Mouse (Mus musculus): ENCODE results near the gene Irgm2. TPM values are rescaled to one million over a fixed set of nuclear protein-coding genes. Genes with fewer than 3 reads are reported as not detected.
"Not testable (repeated sequence)": the region's sequence is repeated elsewhere in the genome, so short reads cannot be mapped to it uniquely, and the experiment has no call there.

Irgm2 gene
- 0.42 and 0.54 TPM in 2 replicates for total RNA-seq (2012; rRNA removed)

DNA sequence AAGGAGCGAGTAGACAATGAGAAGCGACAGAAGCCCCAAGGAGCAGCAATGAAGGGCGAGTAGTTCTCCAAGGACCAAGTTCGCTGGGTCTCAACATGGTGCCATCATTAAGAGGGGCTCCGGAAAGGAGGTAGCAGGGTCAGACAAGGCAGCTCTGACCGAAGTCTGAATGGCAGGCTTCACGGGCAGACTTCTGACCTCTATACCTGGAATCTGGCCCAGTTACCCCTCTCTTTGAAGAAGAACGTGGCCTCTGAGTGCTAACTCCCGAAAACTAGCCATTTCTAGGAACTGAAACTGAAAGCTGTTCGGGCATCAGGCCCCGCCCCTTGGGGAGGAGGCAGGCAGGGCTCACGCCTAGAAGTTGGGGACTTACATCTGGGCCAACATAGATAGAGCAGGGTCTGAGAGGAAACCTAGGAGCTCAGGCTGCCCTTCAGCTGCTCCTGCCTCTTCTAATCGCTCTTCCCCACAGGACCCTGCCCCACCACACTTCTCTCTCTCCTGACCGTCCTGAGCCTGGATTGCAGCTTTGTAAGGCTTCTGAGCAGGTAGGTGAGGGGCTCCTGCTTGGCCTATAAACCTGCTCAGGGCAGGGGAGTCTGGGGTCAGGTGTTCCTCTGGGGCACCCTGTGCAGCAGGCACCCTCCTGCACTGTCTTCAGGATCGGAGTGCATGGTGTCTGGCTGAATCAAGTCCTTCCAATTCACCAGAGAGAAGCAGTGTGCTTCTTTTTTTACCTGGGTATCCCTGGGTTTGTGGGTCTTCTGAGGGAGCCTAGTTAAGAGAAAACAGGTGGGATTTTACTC, at the start of gene Irgm2, which contains the start of gene Igtp:
TSS of gene Irgm2 (plus strand) at position 390 of the 809 bp plus-strand sequence.
TSS of gene Igtp (plus strand) at position 328 of the 809 bp plus-strand sequence.
- DNase-seq (ENCODE audit: low read depth, low spot score); H3K36me3 ChIP-seq (ENCODE audit: control insufficient read depth, insufficient read depth, low read length, poor library complexity, severe bottlenecking); H3K9me3 ChIP-seq (ENCODE audit: control insufficient read depth, insufficient read depth, low read depth, low read length); in situ Hi-C loops (cut with MboI; ENCODE audit: low sequenced_read_pairs in 2 of 2, unreplicated experiment in 2 of 2); H3K9ac ChIP-seq (ENCODE audit: insufficient read depth, low read depth, low read length, poor library complexity, severe bottlenecking); H3K27ac ChIP-seq (ENCODE audit: insufficient read depth, low read depth, low read length, poor library complexity, severe bottlenecking); H3K4me1 ChIP-seq (ENCODE audit: control insufficient read depth in 2 of 2, insufficient read depth in 2 of 2, low read length in 2 of 2, poor library complexity in 1 of 2): not testable (repeated sequence)
- peak within 1 kb of the TSS; percentile 35 to 56 for H3K4me3 ChIP-seq (ENCODE audit: insufficient read depth in 1 of 2, low read depth in 1 of 2, low read length in 2 of 2, poor library complexity in 1 of 2, severe bottlenecking in 1 of 2)

DNA sequence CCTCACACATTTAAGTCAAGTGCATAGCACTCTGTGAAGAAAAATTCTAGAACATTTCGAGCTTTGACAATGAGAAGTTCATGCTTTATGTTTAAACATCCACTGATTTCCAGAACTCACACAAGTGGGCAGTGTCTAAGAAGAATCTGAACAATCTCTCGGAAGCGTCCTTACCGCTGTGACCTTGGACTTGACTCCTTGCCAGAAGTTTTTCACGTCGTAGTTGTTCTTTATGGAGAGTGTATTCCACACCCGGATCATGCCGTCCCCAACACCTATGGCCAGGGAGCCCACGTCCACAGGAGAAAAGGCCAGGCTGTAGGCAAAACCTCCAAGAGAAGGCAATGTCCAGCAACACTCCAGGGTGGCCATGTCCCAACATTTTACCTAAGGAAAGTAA, 44.0 kb upstream of the Irgm2 start:
- in situ Hi-C loops (cut with MboI; ENCODE audit: low sequenced_read_pairs in 2 of 2, unreplicated experiment in 2 of 2), result no loop called here
- no peaks in the 10 kb centered on the region for H3K9me3 ChIP-seq (ENCODE audit: control insufficient read depth, insufficient read depth, low read depth, low read length)

DNA sequence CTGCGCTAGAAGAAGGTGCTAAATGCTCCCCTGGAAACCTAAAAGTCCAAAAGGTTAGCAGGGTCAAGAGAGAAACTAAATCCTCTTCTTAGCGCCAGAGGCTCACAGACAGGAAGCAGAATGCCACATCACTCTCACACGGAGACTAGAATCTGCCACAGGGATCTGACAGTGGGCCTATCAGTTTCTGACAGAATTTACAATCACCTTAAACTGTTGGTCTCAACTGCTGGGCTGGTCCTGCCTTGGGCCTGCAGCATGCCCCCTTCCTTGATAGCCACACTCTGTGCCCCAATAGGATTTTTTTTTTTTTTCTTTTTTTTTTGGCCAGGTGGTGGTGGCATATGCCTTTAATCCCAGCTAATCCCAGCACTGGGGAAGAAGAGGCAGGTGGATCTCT, 42.5 kb upstream of the Irgm2 start:
- no peaks in the 10 kb centered on the region for H3K4me1 ChIP-seq (ENCODE audit: control insufficient read depth in 2 of 2, insufficient read depth in 2 of 2, low read length in 2 of 2, poor library complexity in 1 of 2)
- no peak for TF ChIP-seq ZNF384 (IDR thresholded peaks at IDR 0.05; ENCODE audit: low read depth, low read length)
- no peak for TF ChIP-seq HCFC1 (IDR thresholded peaks at IDR 0.05; ENCODE audit: borderline replicate concordance, insufficient read depth, low read length)
- no peak for TF ChIP-seq MAFK (IDR thresholded peaks at IDR 0.05; ENCODE audit: insufficient read depth, low read depth, low read length)
- TF ChIP-seq CHD2 (IDR thresholded peaks at IDR 0.05; ENCODE audit: low read depth, low read length), result no peak
- no peak for TF ChIP-seq ZC3H11A (IDR thresholded peaks at IDR 0.05; ENCODE audit: borderline replicate concordance, low read depth, low read length)
- no peak overlapping the region for H3K4me3 ChIP-seq (ENCODE audit: insufficient read depth in 1 of 2, low read depth in 1 of 2, low read length in 2 of 2, poor library complexity in 1 of 2, severe bottlenecking in 1 of 2)
- peaks cover 33% of the 10 kb centered on the region for H3K36me3 ChIP-seq (ENCODE audit: control insufficient read depth, insufficient read depth, low read length, poor library complexity, severe bottlenecking)
- H3K27ac ChIP-seq (ENCODE audit: insufficient read depth, low read depth, low read length, poor library complexity, severe bottlenecking), result no peak overlapping the region
- DNase-seq (ENCODE audit: low read depth, low spot score), result no peak
- no peak overlapping the region for H3K9ac ChIP-seq (ENCODE audit: insufficient read depth, low read depth, low read length, poor library complexity, severe bottlenecking)
- in situ Hi-C loops (cut with MboI; ENCODE audit: low sequenced_read_pairs in 2 of 2, unreplicated experiment in 2 of 2), result no loop called here
- H3K9me3 ChIP-seq (ENCODE audit: control insufficient read depth, insufficient read depth, low read depth, low read length), result no peaks in the 10 kb centered on the region

More for the DNA sequence above, 44.0 kb upstream of the Irgm2 start:
- TF ChIP-seq MAFK (IDR thresholded peaks at IDR 0.05; ENCODE audit: insufficient read depth, low read depth, low read length), result no peak
- no peak for TF ChIP-seq ZC3H11A (IDR thresholded peaks at IDR 0.05; ENCODE audit: borderline replicate concordance, low read depth, low read length)
- no peak for TF ChIP-seq CHD2 (IDR thresholded peaks at IDR 0.05; ENCODE audit: low read depth, low read length)
- no peak for TF ChIP-seq ZNF384 (IDR thresholded peaks at IDR 0.05; ENCODE audit: low read depth, low read length)
- no peak for TF ChIP-seq HCFC1 (IDR thresholded peaks at IDR 0.05; ENCODE audit: borderline replicate concordance, insufficient read depth, low read length)
- Histone ChIP-seq H3K36me3 (ENCODE audit: control insufficient read depth, insufficient read depth, low read length, poor library complexity, severe bottlenecking) (peaks cover 34% of the 10 kb centered on the region), H3K4me3 (ENCODE audit: insufficient read depth in 1 of 2, low read depth in 1 of 2, low read length in 2 of 2, poor library complexity in 1 of 2, severe bottlenecking in 1 of 2) (no peak overlapping the region), H3K9ac (ENCODE audit: insufficient read depth, low read depth, low read length, poor library complexity, severe bottlenecking) (no peak overlapping the region), H3K4me1 (ENCODE audit: control insufficient read depth in 2 of 2, insufficient read depth in 2 of 2, low read length in 2 of 2, poor library complexity in 1 of 2) (no peaks in the 10 kb centered on the region), H3K27ac (ENCODE audit: insufficient read depth, low read depth, low read length, poor library complexity, severe bottlenecking) (no peak overlapping the region)
- no peak for DNase-seq (ENCODE audit: low read depth, low spot score)

DNA sequence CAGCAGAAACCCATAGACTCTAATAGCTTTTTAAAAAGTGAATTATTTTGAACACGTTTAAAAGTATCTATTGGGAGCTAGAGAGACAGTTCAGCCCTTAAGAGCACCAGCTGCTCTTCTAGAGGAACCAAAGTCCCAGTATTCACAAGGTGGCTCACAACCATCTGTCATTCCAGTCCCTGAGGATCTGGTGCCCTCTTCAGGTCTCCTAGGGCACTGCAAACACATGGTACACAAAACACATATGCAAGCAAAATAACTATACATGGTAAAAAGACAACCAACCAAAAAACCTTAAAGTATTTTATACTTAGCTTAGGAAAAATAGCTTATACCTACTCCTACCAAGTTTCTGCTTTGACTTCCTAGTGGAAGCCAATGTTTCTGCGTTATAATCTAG, 34.3 kb upstream of the Irgm2 start:
- Histone ChIP-seq H3K4me3 (ENCODE audit: insufficient read depth in 1 of 2, low read depth in 1 of 2, low read length in 2 of 2, poor library complexity in 1 of 2, severe bottlenecking in 1 of 2) (no peak overlapping the region), H3K9me3 (ENCODE audit: control insufficient read depth, insufficient read depth, low read depth, low read length) (no peaks in the 10 kb centered on the region), H3K4me1 (ENCODE audit: control insufficient read depth in 2 of 2, insufficient read depth in 2 of 2, low read length in 2 of 2, poor library complexity in 1 of 2) (0 out of 4 replicates have a peak, but pooled peaks cover 0 to 3% of the 10 kb centered on the region in 2 experiments), H3K9ac (ENCODE audit: insufficient read depth, low read depth, low read length, poor library complexity, severe bottlenecking) (no peak overlapping the region), H3K27ac (ENCODE audit: insufficient read depth, low read depth, low read length, poor library complexity, severe bottlenecking) (no peak overlapping the region), H3K36me3 (ENCODE audit: control insufficient read depth, insufficient read depth, low read length, poor library complexity, severe bottlenecking) (peaks cover 25% of the 10 kb centered on the region)
- peak; percentile 44 for DNase-seq (ENCODE audit: low read depth, low spot score)
- in situ Hi-C loops (cut with MboI; ENCODE audit: low sequenced_read_pairs in 2 of 2, unreplicated experiment in 2 of 2), result no loop called here
- TF ChIP-seq ZC3H11A (IDR thresholded peaks at IDR 0.05; ENCODE audit: borderline replicate concordance, low read depth, low read length), result peak; percentile 8; the same call in 1 of the 2 replicates
- no peak for TF ChIP-seq HCFC1 (IDR thresholded peaks at IDR 0.05; ENCODE audit: borderline replicate concordance, insufficient read depth, low read length)

DNA sequence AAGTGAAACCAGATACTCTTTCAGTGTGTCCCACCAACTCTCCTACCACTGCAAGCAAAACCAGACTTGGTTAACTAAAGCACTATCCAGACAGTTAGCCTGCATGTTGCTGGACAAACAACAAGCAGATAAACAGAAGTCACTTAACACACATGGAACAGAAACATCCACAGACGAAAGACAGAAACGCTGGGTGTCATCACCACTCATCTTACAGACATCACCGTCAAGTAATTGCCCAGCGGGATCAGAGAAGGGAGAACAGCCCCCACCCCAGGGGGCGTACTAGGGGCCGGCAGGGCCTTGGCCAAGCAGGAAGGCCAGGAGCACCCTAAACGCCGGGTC, 31.6 kb upstream of the Irgm2 start:
- TF ChIP-seq HCFC1 (IDR thresholded peaks at IDR 0.05; ENCODE audit: borderline replicate concordance, insufficient read depth, low read length) (no peak), ZC3H11A (IDR thresholded peaks at IDR 0.05; ENCODE audit: borderline replicate concordance, low read depth, low read length) (no peak), ZNF384 (IDR thresholded peaks at IDR 0.05; ENCODE audit: low read depth, low read length) (no peak), CHD2 (IDR thresholded peaks at IDR 0.05; ENCODE audit: low read depth, low read length) (no peak), MAFK (IDR thresholded peaks at IDR 0.05; ENCODE audit: insufficient read depth, low read depth, low read length) (no peak)
- H3K9me3 ChIP-seq (ENCODE audit: control insufficient read depth, insufficient read depth, low read depth, low read length), result no peaks in the 10 kb centered on the region
- DNase-seq (ENCODE audit: low read depth, low spot score), result no peak
- peaks cover 18% of the 10 kb centered on the region for H3K36me3 ChIP-seq (ENCODE audit: control insufficient read depth, insufficient read depth, low read length, poor library complexity, severe bottlenecking)
- peak overlapping the region; percentile 97 to 100 for H3K4me3 ChIP-seq (ENCODE audit: insufficient read depth in 1 of 2, low read depth in 1 of 2, low read length in 2 of 2, poor library complexity in 1 of 2, severe bottlenecking in 1 of 2)
- in situ Hi-C loops (cut with MboI; ENCODE audit: low sequenced_read_pairs in 2 of 2, unreplicated experiment in 2 of 2), result no loop called here
- 0 out of 4 replicates have a peak, but pooled peaks cover 2 to 3% of the 10 kb centered on the region in 2 experiments for H3K4me1 ChIP-seq (ENCODE audit: control insufficient read depth in 2 of 2, insufficient read depth in 2 of 2, low read length in 2 of 2, poor library complexity in 1 of 2)
- 0 out of 2 replicates have a peak overlapping the region, but pooled peaks have one; percentile 72 for H3K27ac ChIP-seq (ENCODE audit: insufficient read depth, low read depth, low read length, poor library complexity, severe bottlenecking)
- peak overlapping the region; percentile 100 for H3K9ac ChIP-seq (ENCODE audit: insufficient read depth, low read depth, low read length, poor library complexity, severe bottlenecking)
